Mouse (Mus musculus): ENCODE measurements around the gene Capn2. TPM values are rescaled to one million over a fixed set of nuclear protein-coding genes. Genes with fewer than 3 reads are reported as not detected.

Capn2 gene
- polyA plus RNA-seq, 1 experiment = 148 TPM

- Histone ChIP-seq H3K4me2 (ENCODE audit: low read depth) (no peak overlapping the region), H3K36me3 (ENCODE audit: control insufficient read depth, insufficient read depth) (peaks cover 18% of the 10 kb centered on the region), H3K79me2 (ENCODE audit: control insufficient read depth, insufficient read depth) (no peaks in the 10 kb centered on the region), H3K27me3 (ENCODE audit: control insufficient read depth, insufficient read depth, insufficient read length) (no peaks in the 10 kb centered on the region), H3ac (ENCODE audit: control insufficient read depth, insufficient read length) (no peak overlapping the region), H3K4me3 (no peak overlapping the region)
- no peak for TF ChIP-seq CEBPB (IDR thresholded peaks at IDR 0.05; ENCODE audit: insufficient read depth, poor library complexity, severe bottlenecking)
- no peak for TF ChIP-seq USF1 (IDR thresholded peaks at IDR 0.05; ENCODE audit: low read depth)
- TF ChIP-seq MYOD1 (IDR thresholded peaks at IDR 0.05; ENCODE audit: control insufficient read depth in 1 of 3, insufficient read length in 2 of 3, low read depth in 2 of 3) = no peak
- no peak for TF ChIP-seq SRF (IDR thresholded peaks at IDR 0.05; ENCODE audit: control insufficient read depth, insufficient read length, low read depth)
Measured at GRCm38 (mm10) chr1:182448276-182449035, 69.0 kb downstream of the Capn2 start.

- Histone ChIP-seq H3ac (ENCODE audit: control insufficient read depth, insufficient read length) (no peak overlapping the region), H3K4me2 (ENCODE audit: low read depth) (no peak overlapping the region), H3K4me3 (no peak overlapping the region), H3K27me3 (ENCODE audit: control insufficient read depth, insufficient read depth, insufficient read length) (no peaks in the 10 kb centered on the region), H3K36me3 (ENCODE audit: control insufficient read depth, insufficient read depth) (peaks cover 27% of the 10 kb centered on the region), H3K79me2 (ENCODE audit: control insufficient read depth, insufficient read depth) (no peaks in the 10 kb centered on the region)
- TF ChIP-seq MYOG (IDR thresholded peaks at IDR 0.05; ENCODE audit: control insufficient read depth in 1 of 3, insufficient read depth in 1 of 3, insufficient read length in 2 of 3, low read depth in 2 of 3) (no peak), POLR2AphosphoS2 (IDR thresholded peaks at IDR 0.05; ENCODE audit: insufficient read length, low read depth) (no peak), POLR2A (IDR thresholded peaks at IDR 0.05; ENCODE audit: insufficient read length, low read depth) (no peak), MYOD1 (IDR thresholded peaks at IDR 0.05; ENCODE audit: control insufficient read depth in 1 of 3, insufficient read length in 2 of 3, low read depth in 2 of 3) (no peak), SRF (IDR thresholded peaks at IDR 0.05; ENCODE audit: control insufficient read depth, insufficient read length, low read depth) (no peak), CEBPB (IDR thresholded peaks at IDR 0.05; ENCODE audit: insufficient read depth, poor library complexity, severe bottlenecking) (no peak), USF1 (IDR thresholded peaks at IDR 0.05; ENCODE audit: low read depth) (no peak), E2F4 (IDR thresholded peaks at IDR 0.05; ENCODE audit: insufficient read depth) (no peak), TCF3 (IDR thresholded peaks at IDR 0.05; ENCODE audit: insufficient read length, low read depth) (no peak), TCF12 (IDR thresholded peaks at IDR 0.05; ENCODE audit: insufficient read depth, poor library complexity, severe bottlenecking) (no peak), MAX (IDR thresholded peaks at IDR 0.05; ENCODE audit: low read depth) (no peak), REST (IDR thresholded peaks at IDR 0.05; ENCODE audit: insufficient read depth, insufficient read length) (no peak)
Measured at GRCm38 (mm10) chr1:182444116-182444515, 73.3 kb downstream of the Capn2 start.

GRCm38 (mm10) chr1:182441791-182442473 lies 75.5 kb downstream of the Capn2 start:
- Histone ChIP-seq H3K4me3 (no peak overlapping the region), H3K36me3 (ENCODE audit: control insufficient read depth, insufficient read depth) (peaks cover 22% of the 10 kb centered on the region), H3K79me2 (ENCODE audit: control insufficient read depth, insufficient read depth) (no peaks in the 10 kb centered on the region), H3ac (ENCODE audit: control insufficient read depth, insufficient read length) (no peak overlapping the region), H3K4me2 (ENCODE audit: low read depth) (no peak overlapping the region), H3K27me3 (ENCODE audit: control insufficient read depth, insufficient read depth, insufficient read length) (no peaks in the 10 kb centered on the region)
- TF ChIP-seq E2F4 (IDR thresholded peaks at IDR 0.05; ENCODE audit: insufficient read depth) = no peak
- no peak for TF ChIP-seq MYOD1 (IDR thresholded peaks at IDR 0.05; ENCODE audit: control insufficient read depth in 1 of 3, insufficient read length in 2 of 3, low read depth in 2 of 3)
- TF ChIP-seq POLR2A (IDR thresholded peaks at IDR 0.05; ENCODE audit: insufficient read length, low read depth) = no peak
- no peak for TF ChIP-seq TCF12 (IDR thresholded peaks at IDR 0.05; ENCODE audit: insufficient read depth, poor library complexity, severe bottlenecking)
- TF ChIP-seq TCF3 (IDR thresholded peaks at IDR 0.05; ENCODE audit: insufficient read length, low read depth) = no peak
- TF ChIP-seq CEBPB (IDR thresholded peaks at IDR 0.05; ENCODE audit: insufficient read depth, poor library complexity, severe bottlenecking) = no peak
- TF ChIP-seq MAX (IDR thresholded peaks at IDR 0.05; ENCODE audit: low read depth) = no peak
- no peak for TF ChIP-seq USF1 (IDR thresholded peaks at IDR 0.05; ENCODE audit: low read depth)
- no peak for TF ChIP-seq SRF (IDR thresholded peaks at IDR 0.05; ENCODE audit: control insufficient read depth, insufficient read length, low read depth)
- TF ChIP-seq POLR2AphosphoS2 (IDR thresholded peaks at IDR 0.05; ENCODE audit: insufficient read length, low read depth) = no peak
- TF ChIP-seq REST (IDR thresholded peaks at IDR 0.05; ENCODE audit: insufficient read depth, insufficient read length) = no peak

- Histone ChIP-seq H3K27me3 (ENCODE audit: control insufficient read depth, insufficient read depth, insufficient read length) (no peaks in the 10 kb centered on the region), H3K36me3 (ENCODE audit: control insufficient read depth, insufficient read depth) (peaks cover 13% of the 10 kb centered on the region), H3K79me2 (ENCODE audit: control insufficient read depth, insufficient read depth) (no peaks in the 10 kb centered on the region), H3ac (ENCODE audit: control insufficient read depth, insufficient read length) (no peak overlapping the region), H3K4me2 (ENCODE audit: low read depth) (no peak overlapping the region), H3K4me3 (no peak overlapping the region)
- TF ChIP-seq REST (IDR thresholded peaks at IDR 0.05; ENCODE audit: insufficient read depth, insufficient read length) (no peak), TCF12 (IDR thresholded peaks at IDR 0.05; ENCODE audit: insufficient read depth, poor library complexity, severe bottlenecking) (no peak), TCF3 (IDR thresholded peaks at IDR 0.05; ENCODE audit: insufficient read length, low read depth) (no peak), POLR2A (IDR thresholded peaks at IDR 0.05; ENCODE audit: insufficient read length, low read depth) (no peak), MYOD1 (IDR thresholded peaks at IDR 0.05; ENCODE audit: control insufficient read depth in 1 of 3, insufficient read length in 2 of 3, low read depth in 2 of 3) (no peak), MAX (IDR thresholded peaks at IDR 0.05; ENCODE audit: low read depth) (no peak), POLR2AphosphoS2 (IDR thresholded peaks at IDR 0.05; ENCODE audit: insufficient read length, low read depth) (no peak), E2F4 (IDR thresholded peaks at IDR 0.05; ENCODE audit: insufficient read depth) (no peak), USF1 (IDR thresholded peaks at IDR 0.05; ENCODE audit: low read depth) (no peak), CEBPB (IDR thresholded peaks at IDR 0.05; ENCODE audit: insufficient read depth, poor library complexity, severe bottlenecking) (no peak), MYOG (IDR thresholded peaks at IDR 0.05; ENCODE audit: control insufficient read depth in 1 of 3, insufficient read depth in 1 of 3, insufficient read length in 2 of 3, low read depth in 2 of 3) (no peak), SRF (IDR thresholded peaks at IDR 0.05; ENCODE audit: control insufficient read depth, insufficient read length, low read depth) (no peak)
Measured at GRCm38 (mm10) chr1:182439546-182440222, 77.7 kb downstream of the Capn2 start.
